Mouse (Mus musculus): ENCODE results near the gene Rnf128. TPM values are rescaled to one million over a fixed set of nuclear protein-coding genes. Genes with fewer than 3 reads are reported as not detected.

Rnf128 gene
- total and polyA plus RNA-seq, 2 experiments from 2014 or later: 48.5 to 56.7 TPM

- H3K27ac ChIP-seq (ENCODE audit: low read depth): no peak overlapping the region
- WGBS: 53% methylated on average over 1 of the region's 1 CpGs
- no peak for ATAC-seq (ENCODE audit: insufficient read depth, low read depth)
These were observed 99.0 kb downstream of the Rnf128 start for GRCm38 (mm10) chrX:139662111-139662510.

GRCm38 (mm10) chrX:139665829-139666228, 102.7 kb downstream of the Rnf128 start:
- TF ChIP-seq EP300 (IDR thresholded peaks at IDR 0.05; ENCODE audit: low read depth): no peak
- peak; percentile 40; the same call in 1 of the 2 replicates for TF ChIP-seq CTCF (IDR thresholded peaks at IDR 0.05; ENCODE audit: low read depth)
- H3K27ac ChIP-seq (ENCODE audit: low read depth): no peak overlapping the region
- H3K4me1 ChIP-seq (ENCODE audit: control insufficient read depth, insufficient read depth): no peaks in the 10 kb centered on the region
- no peak overlapping the region for H3K4me3 ChIP-seq (ENCODE audit: low read depth, low read length)
- H3K36me3 ChIP-seq (replicated peaks; ENCODE audit: control insufficient read depth, insufficient read depth, low read length): no peaks in the 10 kb centered on the region
- H3K9me3 ChIP-seq (replicated peaks; ENCODE audit: control insufficient read depth, low read length): no peaks in the 10 kb centered on the region
- DNase-seq (ENCODE audit: low spot score): no peak
- H3K9ac ChIP-seq (replicated peaks; ENCODE audit: low read depth, low read length): no peak overlapping the region
- ATAC-seq (ENCODE audit: insufficient read depth, low read depth): no peak
- no peaks in the 10 kb centered on the region for H3K27me3 ChIP-seq (ENCODE audit: control insufficient read depth, insufficient read depth, low read length)
- H3K4me2 ChIP-seq (ENCODE audit: low read depth, low read length): no peak overlapping the region
- 74% methylated on average over 2 of the region's 2 CpGs for WGBS

More at GRCm38 (mm10) chrX:139662111-139662510, 99.0 kb downstream of the Rnf128 start:
- Histone ChIP-seq H3K9ac (replicated peaks; ENCODE audit: low read depth, low read length) (no peak overlapping the region), H3K27me3 (ENCODE audit: control insufficient read depth, insufficient read depth, low read length) (no peaks in the 10 kb centered on the region), H3K4me2 (ENCODE audit: low read depth, low read length) (no peak overlapping the region), H3K36me3 (replicated peaks; ENCODE audit: control insufficient read depth, insufficient read depth, low read length) (no peaks in the 10 kb centered on the region), H3K4me3 (ENCODE audit: low read depth, low read length) (no peak overlapping the region), H3K9me3 (replicated peaks; ENCODE audit: control insufficient read depth, low read length) (no peaks in the 10 kb centered on the region), H3K4me1 (ENCODE audit: control insufficient read depth, insufficient read depth) (no peaks in the 10 kb centered on the region)
- no peak for DNase-seq (ENCODE audit: low spot score)
- no peak for TF ChIP-seq EP300 (IDR thresholded peaks at IDR 0.05; ENCODE audit: low read depth)
- no peak; the same call in 1 of the 2 replicates for TF ChIP-seq CTCF (IDR thresholded peaks at IDR 0.05; ENCODE audit: low read depth)

- peak overlapping the region; percentile 66 for H3K4me3 ChIP-seq (ENCODE audit: low read depth, low read length)
- DNase-seq (ENCODE audit: low spot score) (no peak), ATAC-seq (ENCODE audit: insufficient read depth, low read depth) (peak; percentile 14)
- H3K27me3 ChIP-seq (ENCODE audit: control insufficient read depth, insufficient read depth, low read length): no peaks in the 10 kb centered on the region
- H3K4me2 ChIP-seq (ENCODE audit: low read depth, low read length): peak overlapping the region; percentile 55
- no peaks in the 10 kb centered on the region for H3K9me3 ChIP-seq (replicated peaks; ENCODE audit: control insufficient read depth, low read length)
- no peaks in the 10 kb centered on the region for H3K36me3 ChIP-seq (replicated peaks; ENCODE audit: control insufficient read depth, insufficient read depth, low read length)
- no peak for TF ChIP-seq EP300 (IDR thresholded peaks at IDR 0.05; ENCODE audit: low read depth)
- no peak for TF ChIP-seq CTCF (IDR thresholded peaks at IDR 0.05; ENCODE audit: low read depth)
- no peaks in the 10 kb centered on the region for H3K4me1 ChIP-seq (ENCODE audit: control insufficient read depth, insufficient read depth)
- peak overlapping the region; percentile 61 for H3K9ac ChIP-seq (replicated peaks; ENCODE audit: low read depth, low read length)
- no peak overlapping the region for H3K27ac ChIP-seq (ENCODE audit: low read depth)
- WGBS: 15% methylated on average over 8 of the region's 8 CpGs
These were observed 121.3 kb downstream of the Rnf128 start for GRCm38 (mm10) chrX:139684410-139684774.

DNA sequence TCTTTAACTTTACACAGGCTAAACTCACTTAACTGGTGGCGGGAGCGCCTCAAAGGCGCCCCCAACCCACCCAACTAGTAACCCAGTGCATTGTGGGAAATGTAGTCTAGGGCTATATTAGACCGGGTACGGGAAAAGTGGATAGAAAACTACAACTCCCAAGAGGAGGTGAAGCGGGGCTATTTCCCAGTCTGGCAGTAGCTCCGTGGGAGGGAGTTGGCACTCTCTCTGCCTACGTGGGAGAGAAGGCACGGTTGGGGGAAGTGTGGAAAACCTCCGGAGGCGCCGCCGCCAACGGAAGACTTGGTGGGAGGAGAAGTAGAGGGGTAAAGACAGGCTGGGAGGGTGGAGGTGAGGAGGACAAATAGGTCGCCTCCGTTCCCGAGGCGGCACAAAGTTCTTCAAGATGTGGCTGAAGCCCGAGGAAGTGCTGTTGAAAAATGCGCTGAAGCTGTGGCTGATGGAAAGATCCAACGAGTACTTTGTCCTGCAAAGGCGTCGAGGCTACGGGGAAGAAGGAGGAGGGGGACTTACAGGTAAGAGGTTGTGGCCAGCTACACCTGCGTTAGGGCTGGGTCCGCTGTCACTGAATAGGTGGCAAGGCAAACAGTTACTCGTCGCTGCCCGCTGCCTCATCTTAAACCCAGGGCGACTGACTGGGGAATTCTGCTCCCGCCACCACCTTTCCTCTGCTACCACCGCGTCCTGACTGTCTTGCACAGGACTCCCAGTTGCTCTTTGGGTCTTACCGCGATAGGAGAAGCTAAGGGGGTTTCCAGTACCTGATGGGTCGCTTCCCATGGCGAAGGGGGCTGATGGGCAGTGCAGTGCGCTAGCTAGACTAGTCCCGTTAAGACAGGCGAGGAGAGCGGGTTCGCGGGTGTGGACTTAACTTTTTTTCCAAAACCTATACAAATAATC, 121.9 kb downstream of the Rnf128 start, which contains the start of gene Tbc1d8b:
Tbc1d8b (plus strand) TSS at position 222 of the 921 bp plus-strand sequence.
- peak within 1 kb of the TSS; percentile 66 for H3K4me3 ChIP-seq (ENCODE audit: low read depth, low read length)
- H3K4me2 ChIP-seq (ENCODE audit: low read depth, low read length): peak within 1 kb of the TSS; percentile 72
- H3K36me3 ChIP-seq (replicated peaks; ENCODE audit: control insufficient read depth, insufficient read depth, low read length): no peaks in the 10 kb centered on the region
- H3K27me3 ChIP-seq (ENCODE audit: control insufficient read depth, insufficient read depth, low read length): no peaks in the 10 kb centered on the region
- no peaks in the 10 kb centered on the region for H3K9me3 ChIP-seq (replicated peaks; ENCODE audit: control insufficient read depth, low read length)
- no peak for TF ChIP-seq CTCF (IDR thresholded peaks at IDR 0.05; ENCODE audit: low read depth)
- TF ChIP-seq EP300 (IDR thresholded peaks at IDR 0.05; ENCODE audit: low read depth): no peak
- H3K9ac ChIP-seq (replicated peaks; ENCODE audit: low read depth, low read length): peak within 1 kb of the TSS; percentile 61
- H3K27ac ChIP-seq (ENCODE audit: low read depth): peak within 1 kb of the TSS; percentile 11; the same call in 1 of the 2 replicates
- 13% methylated on average over 43 of the region's 43 CpGs for WGBS
- DNase-seq (ENCODE audit: low spot score) (peak; percentile 94), ATAC-seq (ENCODE audit: insufficient read depth, low read depth) (peak; percentile 99)
- no peaks in the 10 kb centered on the region for H3K4me1 ChIP-seq (ENCODE audit: control insufficient read depth, insufficient read depth)

GRCm38 (mm10) chrX:139714381-139714780, 151.3 kb downstream of the Rnf128 start, which contains the start of gene Gm15013:
Gene Gm15013 (minus strand): TSS chrX:139714481.
- TF ChIP-seq CTCF (IDR thresholded peaks at IDR 0.05; ENCODE audit: low read depth) (no peak), EP300 (IDR thresholded peaks at IDR 0.05; ENCODE audit: low read depth) (no peak)
- ATAC-seq (ENCODE audit: insufficient read depth, low read depth) (no peak), DNase-seq (ENCODE audit: low spot score) (no peak)
- 97% methylated on average over 8 of the region's 8 CpGs for WGBS
- Histone ChIP-seq H3K4me2 (ENCODE audit: low read depth, low read length) (no peak within 1 kb of the TSS), H3K4me1 (ENCODE audit: control insufficient read depth, insufficient read depth) (no peaks in the 10 kb centered on the region), H3K27me3 (ENCODE audit: control insufficient read depth, insufficient read depth, low read length) (no peaks in the 10 kb centered on the region), H3K9ac (replicated peaks; ENCODE audit: low read depth, low read length) (no peak within 1 kb of the TSS), H3K9me3 (replicated peaks; ENCODE audit: control insufficient read depth, low read length) (no peaks in the 10 kb centered on the region), H3K4me3 (ENCODE audit: low read depth, low read length) (no peak within 1 kb of the TSS), H3K36me3 (replicated peaks; ENCODE audit: control insufficient read depth, insufficient read depth, low read length) (no peaks in the 10 kb centered on the region), H3K27ac (ENCODE audit: low read depth) (no peak within 1 kb of the TSS)
